Mouse (Mus musculus) midbrain, embryonic 16.5 days (tissue): ENCODE data around the gene Kctd7. TPM values are rescaled to one million over a fixed set of nuclear protein-coding genes. Genes with fewer than 3 reads are reported as not detected.

Experiments
- ATAC-seq: fragments of 200-750 bp; cut with Nextera tagmentation; 2 replicates; pipeline ENCODE4 v1.8.0; 2017; ENCODE audit warnings: moderate TSS enrichment
- H3K27ac ChIP-seq: fragments of 300-500 bp; sonication (generic); 2 replicates; pipeline ENCODE4 v1.5.1; 2014; ENCODE audit warnings: mild to moderate bottlenecking, low read length, mixed read lengths
- H3K27me3 ChIP-seq: fragments of 300-500 bp; sonication (generic); 2 replicates; pipeline ENCODE4 v1.6.1; 2014; ENCODE audit warnings: low read depth, low read length, mixed read lengths; ENCODE audit not compliant: control insufficient read depth, insufficient read depth
- H3K36me3 ChIP-seq: fragments of 300-500 bp; sonication (generic); 2 replicates; pipeline ENCODE4 v1.6.1; 2014; ENCODE audit warnings: mild to moderate bottlenecking, low read length, moderate library complexity, mixed read lengths; ENCODE audit not compliant: control insufficient read depth, insufficient read depth
- H3K4me1 ChIP-seq: fragments of 300-500 bp; sonication (generic); 2 replicates; pipeline ENCODE4 v1.6.1; 2014; ENCODE audit warnings: mild to moderate bottlenecking, low read length, mixed read lengths; ENCODE audit not compliant: control insufficient read depth, insufficient read depth
- H3K4me2 ChIP-seq: fragments of 300-500 bp; sonication (generic); 2 replicates; pipeline ENCODE4 v1.6.1; 2014; ENCODE audit warnings: mild to moderate bottlenecking, low read length, mixed read lengths
- H3K4me3 ChIP-seq: fragments of 300-500 bp; sonication (generic); 2 replicates; pipeline ENCODE4 v1.5.1; 2014; ENCODE audit warnings: low read depth, mild to moderate bottlenecking, low read length, moderate library complexity, mixed read lengths
- H3K9ac ChIP-seq: fragments of 300-500 bp; sonication (generic); 2 replicates; pipeline ENCODE4 v1.6.1; 2014; ENCODE audit warnings: low read depth, low read length, mixed read lengths
- H3K9me3 ChIP-seq: fragments of 300-500 bp; sonication (generic); replicated peaks from 2 replicates; pipeline ENCODE4 v1.6.1; 2014; ENCODE audit warnings: mild to moderate bottlenecking, low read length, mixed read lengths; ENCODE audit not compliant: control insufficient read depth, poor library complexity, severe bottlenecking
- WGBS: fragments of 180-500 bp; shearing (Covaris S2); extraction: QIAGEN DNeasy Blood & Tissue Kit; methylation state at CpG from one replicate; pipeline ENCODE4 v1.1.7; 2014; 5-methylcytosine and 5-hydroxymethylcytosine counted together
- polyA plus RNA-seq: library from polyadenylated mRNA; unstranded; fragments of >200 nt; fragmentation: Nextera tagmentation; extraction: Ambion mirVana; gene quantifications from 2 replicates; pipeline ENCODE4 v1.2.1, GENCODE M21; 2015

Gene Kctd7
- polyA plus RNA-seq, 1 experiment from 2014 or later = 21.4 TPM

DNA sequence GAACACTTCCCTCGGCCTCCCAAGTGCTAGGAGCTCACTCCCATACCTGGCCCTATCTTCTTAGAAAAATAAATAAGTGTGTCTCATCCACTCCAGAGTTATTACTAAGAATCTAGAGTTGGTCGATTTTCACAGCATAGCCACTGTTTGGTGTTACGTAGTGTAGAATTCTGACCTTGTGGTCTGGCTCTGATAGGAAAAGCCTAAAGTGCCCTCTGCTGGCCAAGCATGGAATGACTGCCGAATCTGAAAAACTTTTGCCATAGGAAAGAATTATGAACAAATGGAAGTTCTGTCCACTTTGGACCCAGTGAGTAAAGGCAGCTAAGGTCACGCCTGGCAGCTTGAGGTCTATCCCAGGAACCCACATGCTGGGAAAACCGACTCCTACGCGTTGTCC is 5.3 kb upstream of the Kctd7 start:
- no peak overlapping the region for H3K4me2 ChIP-seq
- no peak overlapping the region for H3K9ac ChIP-seq
- H3K4me3 ChIP-seq = no peak overlapping the region
- peaks cover 3% of the 10 kb centered on the region; the same call in 1 of the 2 replicates for H3K4me1 ChIP-seq
- no peak for ATAC-seq
- 22% methylated on average over 8 of the region's 8 CpGs for WGBS
- no peaks in the 10 kb centered on the region for H3K36me3 ChIP-seq
- no peak overlapping the region for H3K27ac ChIP-seq
- H3K9me3 ChIP-seq = no peaks in the 10 kb centered on the region
- H3K27me3 ChIP-seq = no peaks in the 10 kb centered on the region

DNA sequence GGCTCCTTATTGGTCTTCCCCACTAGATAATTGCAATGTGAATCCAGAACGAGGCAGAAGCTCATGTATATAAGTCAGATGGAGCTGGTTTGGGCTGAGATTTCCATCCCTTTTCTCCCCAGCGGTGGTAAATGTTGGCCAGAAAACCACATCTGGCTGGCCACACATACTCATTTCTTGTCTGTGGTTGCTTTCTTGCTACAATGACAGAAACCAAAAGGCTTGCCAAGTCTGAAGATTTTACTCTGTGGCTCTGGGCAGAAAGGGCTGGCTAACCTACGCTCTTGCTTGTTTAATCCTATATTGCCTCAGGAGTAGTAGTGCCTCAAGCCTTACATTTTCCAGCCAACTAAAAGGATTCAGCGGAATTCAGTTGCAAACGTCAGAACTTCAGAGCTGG is 3.5 kb upstream of the Kctd7 start:
- Histone ChIP-seq H3K27ac (no peak overlapping the region), H3K36me3 (no peaks in the 10 kb centered on the region), H3K4me1 (peaks cover 12% of the 10 kb centered on the region), H3K4me2 (no peak overlapping the region), H3K27me3 (no peaks in the 10 kb centered on the region), H3K4me3 (no peak overlapping the region), H3K9ac (no peak overlapping the region), H3K9me3 (no peaks in the 10 kb centered on the region)
- WGBS = 80% methylated on average over 5 of the region's 5 CpGs
- ATAC-seq = no peak

DNA sequence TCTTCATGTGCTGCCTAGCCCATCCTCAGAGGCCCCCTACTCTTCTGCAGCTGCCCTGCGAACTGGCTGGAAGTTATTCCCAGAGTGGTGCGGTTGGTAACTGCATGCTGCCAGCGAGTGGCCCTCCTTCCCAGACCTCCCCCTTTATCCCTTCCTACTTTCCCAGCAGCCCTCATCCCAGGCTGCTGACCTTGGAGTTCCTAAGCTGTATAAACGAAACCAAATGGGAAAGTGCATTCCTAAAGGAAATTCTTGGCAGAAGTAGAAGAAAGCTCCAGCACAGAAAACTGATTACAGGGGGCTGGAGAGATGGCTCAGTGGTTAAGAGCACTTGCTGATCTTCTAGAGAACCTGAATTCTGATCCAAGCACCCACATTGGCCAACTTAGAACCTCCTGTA is 2.6 kb upstream of the Kctd7 start:
- H3K9me3 ChIP-seq = no peaks in the 10 kb centered on the region
- H3K4me3 ChIP-seq = no peak overlapping the region
- no peak overlapping the region for H3K9ac ChIP-seq
- no peak overlapping the region for H3K27ac ChIP-seq
- no peaks in the 10 kb centered on the region for H3K36me3 ChIP-seq
- no peak overlapping the region for H3K4me2 ChIP-seq
- no peak for ATAC-seq
- H3K4me1 ChIP-seq = peaks cover 20% of the 10 kb centered on the region
- H3K27me3 ChIP-seq = no peaks in the 10 kb centered on the region
- WGBS = 76% methylated on average over 4 of the region's 4 CpGs

DNA sequence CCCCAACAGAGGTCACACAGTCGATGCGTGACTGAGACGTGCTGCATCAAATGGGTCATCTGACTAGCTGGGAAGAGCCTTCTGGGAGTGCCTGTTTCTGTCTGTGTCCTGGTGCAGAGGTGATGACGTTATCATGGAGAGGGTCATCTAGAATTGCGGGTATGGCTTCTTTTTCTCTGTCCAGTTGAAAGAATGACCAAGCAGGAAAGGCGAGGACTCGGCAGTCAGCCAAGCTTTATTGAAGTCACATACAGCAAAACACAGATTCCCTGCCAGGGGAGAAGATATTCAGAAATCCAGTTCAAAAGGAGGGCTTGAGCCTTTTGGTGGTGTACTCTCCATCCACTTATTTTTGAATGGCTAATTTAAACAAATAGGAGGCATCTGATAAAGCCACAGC is 1.6 kb upstream of the Kctd7 start:
- 91% methylated on average over 7 of the region's 7 CpGs for WGBS
- H3K9ac ChIP-seq = no peak overlapping the region
- ATAC-seq = no peak

GRCm38 (mm10) chr5:130143977-130144333 is 706 bp upstream of the Kctd7 start:
- peak overlapping the region; percentile 81 for H3K4me2 ChIP-seq
- peak overlapping the region; percentile 96 for H3K27ac ChIP-seq
- H3K27me3 ChIP-seq = no peaks in the 10 kb centered on the region
- H3K36me3 ChIP-seq = peaks cover 8% of the 10 kb centered on the region; the same call in 1 of the 2 replicates
- H3K9ac ChIP-seq = peak overlapping the region; percentile 78
- 2% methylated on average over 20 of the region's 20 CpGs for WGBS
- H3K4me1 ChIP-seq = peaks cover 24% of the 10 kb centered on the region
- H3K4me3 ChIP-seq = peak overlapping the region; percentile 80
- ATAC-seq = peak; percentile 71
- H3K9me3 ChIP-seq = no peaks in the 10 kb centered on the region

More for the DNA sequence above, 1.6 kb upstream of the Kctd7 start:
- Histone ChIP-seq H3K4me2 (no peak overlapping the region), H3K27ac (no peak overlapping the region), H3K4me3 (no peak overlapping the region), H3K36me3 (0 out of 2 replicates have a peak, but pooled peaks cover 2% of the 10 kb centered on the region), H3K27me3 (no peaks in the 10 kb centered on the region), H3K4me1 (peaks cover 24% of the 10 kb centered on the region), H3K9me3 (no peaks in the 10 kb centered on the region)

DNA sequence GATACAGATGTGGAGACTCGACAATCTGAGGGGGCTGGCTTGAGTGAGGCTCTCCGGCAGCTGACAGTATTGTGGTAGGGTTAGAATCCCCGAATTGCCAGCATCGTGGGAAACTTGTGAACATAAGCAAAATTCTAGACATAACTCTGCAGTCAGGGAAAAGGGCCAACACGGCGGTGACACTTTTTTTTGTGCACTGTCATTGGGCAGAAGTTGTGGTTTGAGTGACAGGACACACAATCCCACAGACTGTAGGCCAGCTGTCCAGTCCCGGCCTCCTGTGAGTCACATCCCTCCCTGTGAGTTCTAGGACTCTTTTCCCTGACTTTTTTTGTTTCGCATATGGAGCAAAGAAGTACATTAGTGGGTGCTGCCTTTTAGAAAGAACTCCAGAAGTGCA is 1.3 kb downstream of the Kctd7 start:
- Histone ChIP-seq H3K9ac (peak overlapping the region; percentile 89; the same call in 1 of the 2 replicates), H3K4me3 (peak overlapping the region; percentile 80), H3K4me2 (peak overlapping the region; percentile 73), H3K36me3 (peaks cover 11% of the 10 kb centered on the region; the same call in 1 of the 2 replicates), H3K9me3 (no peaks in the 10 kb centered on the region), H3K4me1 (peaks cover 24% of the 10 kb centered on the region), H3K27ac (no peak overlapping the region), H3K27me3 (no peaks in the 10 kb centered on the region)
- WGBS = 91% methylated on average over 8 of the region's 8 CpGs
- ATAC-seq = no peak

DNA sequence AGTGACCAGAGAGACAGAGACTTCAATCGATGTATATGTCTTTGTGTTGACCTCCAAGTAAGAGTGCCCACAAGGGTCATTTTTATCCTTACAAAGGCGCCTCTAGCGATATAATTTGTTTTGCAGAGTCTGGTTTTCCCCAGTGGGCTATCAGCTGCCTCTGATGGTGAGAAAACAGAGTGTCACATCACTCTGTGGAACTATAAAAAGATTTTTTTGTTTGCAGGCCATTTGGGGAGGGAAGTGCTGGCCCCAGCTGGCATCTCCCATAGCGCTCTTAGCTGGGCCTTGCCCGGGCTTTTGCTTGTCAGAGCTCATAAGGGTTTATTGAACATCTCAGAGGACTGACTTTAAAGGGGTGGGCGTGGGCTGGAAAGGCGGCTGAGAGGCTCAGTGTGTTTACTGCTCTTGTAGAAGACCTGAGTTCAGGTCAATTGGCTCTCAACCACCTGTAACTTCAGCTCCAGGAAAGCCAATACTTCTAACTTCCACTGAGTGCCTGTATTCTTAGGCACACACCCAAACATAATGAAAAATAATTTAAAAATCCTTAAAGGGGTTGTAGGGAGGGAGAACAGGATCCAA is 5.2 kb downstream of the Kctd7 start:
- Histone ChIP-seq H3K9me3 (no peaks in the 10 kb centered on the region), H3K27ac (no peak overlapping the region), H3K4me3 (no peak overlapping the region), H3K4me2 (no peak overlapping the region), H3K4me1 (peaks cover 20% of the 10 kb centered on the region), H3K27me3 (no peaks in the 10 kb centered on the region), H3K9ac (no peak overlapping the region), H3K36me3 (peaks cover 25% of the 10 kb centered on the region)
- ATAC-seq = no peak
- 83% methylated on average over 7 of the region's 7 CpGs for WGBS

- 98% methylated on average over 2 of the region's 2 CpGs for WGBS
- no peak for ATAC-seq
- Histone ChIP-seq H3K4me1 (no peaks in the 10 kb centered on the region), H3K4me3 (no peak overlapping the region), H3K27ac (no peak overlapping the region), H3K4me2 (no peak overlapping the region), H3K36me3 (peaks cover 18% of the 10 kb centered on the region), H3K9ac (no peak overlapping the region), H3K27me3 (no peaks in the 10 kb centered on the region), H3K9me3 (no peaks in the 10 kb centered on the region)
Observed at GRCm38 (mm10) chr5:130154286-130154685, 9.6 kb downstream of the Kctd7 start.

DNA sequence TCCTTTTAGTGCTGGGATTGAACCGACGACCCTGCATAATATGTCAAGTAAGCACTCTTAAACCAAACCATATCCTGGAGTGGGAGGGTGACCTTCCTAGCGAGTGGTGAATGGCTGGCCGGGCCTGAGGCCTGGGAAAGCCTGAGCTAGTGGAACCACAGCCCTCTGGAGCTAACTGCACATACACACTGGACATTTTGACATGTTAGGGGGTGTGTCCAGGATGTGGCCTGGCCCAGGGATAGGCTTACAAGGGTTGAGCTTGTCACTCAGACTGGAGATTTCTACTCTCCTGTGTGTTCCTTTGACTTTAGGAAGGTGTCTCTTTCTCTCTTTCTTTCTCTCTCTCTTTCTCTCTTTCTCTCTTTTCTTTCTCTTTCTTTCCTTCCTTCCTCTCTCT is 13.9 kb downstream of the Kctd7 start:
- no peak for ATAC-seq
- H3K4me3 ChIP-seq = no peak overlapping the region
- no peak overlapping the region for H3K4me2 ChIP-seq
- WGBS = 83% methylated on average over 4 of the region's 4 CpGs
- H3K27me3 ChIP-seq = no peaks in the 10 kb centered on the region
- no peaks in the 10 kb centered on the region for H3K4me1 ChIP-seq
- H3K36me3 ChIP-seq = no peaks in the 10 kb centered on the region
- no peaks in the 10 kb centered on the region for H3K9me3 ChIP-seq
- no peak overlapping the region for H3K9ac ChIP-seq
- no peak overlapping the region for H3K27ac ChIP-seq
